Mouse (Mus musculus): ENCODE measurements around the gene Zhx3. TPM values are rescaled to one million over a fixed set of nuclear protein-coding genes. Genes with fewer than 3 reads are reported as not detected.

Gene Zhx3
- polyA plus RNA-seq (2014; fragmentation: Nextera tagmentation; extraction: Ambion mirVana): 15.5 and 20.1 TPM in 2 replicates

- Histone ChIP-seq H3K27me3 (ENCODE audit: control insufficient read depth, insufficient read depth, low read length) (no peaks in the 10 kb centered on the region), H3K4me3 (ENCODE audit: low read depth, low read length) (peak within 1 kb of the TSS; percentile 82), H3K36me3 (ENCODE audit: control insufficient read depth, insufficient read depth, low read length) (no peaks in the 10 kb centered on the region), H3K4me1 (ENCODE audit: control insufficient read depth, insufficient read depth, low read length) (0 out of 2 replicates have a peak, but pooled peaks cover 7% of the 10 kb centered on the region), H3K27ac (ENCODE audit: low read depth, low read length) (peak within 1 kb of the TSS; percentile 98), H3K9ac (replicated peaks; ENCODE audit: low read depth, low read length) (peak within 1 kb of the TSS; percentile 96), H3K4me2 (ENCODE audit: low read depth, low read length) (peak within 1 kb of the TSS; percentile 53), H3K9me3 (ENCODE audit: control insufficient read depth, low read length) (no peaks in the 10 kb centered on the region; the same call in 1 of the 2 replicates)
- 1% methylated on average over 38 of the region's 48 CpGs for WGBS
- ATAC-seq (ENCODE audit: low read depth): peak; percentile 97
Observed at GRCm38 (mm10) chr2:160872890-160873382, at the start of gene Zhx3. Gene Zhx3 (minus strand): TSS chr2:160872998.

- WGBS: 64% methylated on average over 6 of the region's 7 CpGs
- no peak overlapping the region for H3K9ac ChIP-seq (replicated peaks; ENCODE audit: low read depth, low read length)
- H3K27me3 ChIP-seq (ENCODE audit: control insufficient read depth, insufficient read depth, low read length): no peaks in the 10 kb centered on the region
- no peak overlapping the region for H3K4me2 ChIP-seq (ENCODE audit: low read depth, low read length)
- ATAC-seq (ENCODE audit: low read depth): no peak
- H3K4me3 ChIP-seq (ENCODE audit: low read depth, low read length): no peak overlapping the region
- H3K9me3 ChIP-seq (ENCODE audit: control insufficient read depth, low read length): no peaks in the 10 kb centered on the region
- no peak overlapping the region for H3K27ac ChIP-seq (ENCODE audit: low read depth, low read length)
- H3K4me1 ChIP-seq (ENCODE audit: control insufficient read depth, insufficient read depth, low read length): no peaks in the 10 kb centered on the region
- no peaks in the 10 kb centered on the region for H3K36me3 ChIP-seq (ENCODE audit: control insufficient read depth, insufficient read depth, low read length)
Observed at GRCm38 (mm10) chr2:160921285-160921684, 48.5 kb upstream of the Zhx3 start.

- H3K4me2 ChIP-seq (ENCODE audit: low read depth, low read length): no peak overlapping the region
- no peaks in the 10 kb centered on the region for H3K4me1 ChIP-seq (ENCODE audit: control insufficient read depth, insufficient read depth, low read length)
- ATAC-seq (ENCODE audit: low read depth): no peak
- no peaks in the 10 kb centered on the region for H3K27me3 ChIP-seq (ENCODE audit: control insufficient read depth, insufficient read depth, low read length)
- 89% methylated on average over 2 of the region's 2 CpGs for WGBS
- no peak overlapping the region for H3K27ac ChIP-seq (ENCODE audit: low read depth, low read length)
- no peaks in the 10 kb centered on the region for H3K36me3 ChIP-seq (ENCODE audit: control insufficient read depth, insufficient read depth, low read length)
- H3K9me3 ChIP-seq (ENCODE audit: control insufficient read depth, low read length): no peaks in the 10 kb centered on the region
- no peak overlapping the region for H3K9ac ChIP-seq (replicated peaks; ENCODE audit: low read depth, low read length)
- no peak overlapping the region for H3K4me3 ChIP-seq (ENCODE audit: low read depth, low read length)
Observed at GRCm38 (mm10) chr2:160918930-160919215, 46.1 kb upstream of the Zhx3 start.

GRCm38 (mm10) chr2:160918154-160918929 is 45.5 kb upstream of the Zhx3 start:
- Histone ChIP-seq H3K4me1 (ENCODE audit: control insufficient read depth, insufficient read depth, low read length) (no peaks in the 10 kb centered on the region), H3K9ac (replicated peaks; ENCODE audit: low read depth, low read length) (no peak overlapping the region), H3K9me3 (ENCODE audit: control insufficient read depth, low read length) (no peaks in the 10 kb centered on the region), H3K27me3 (ENCODE audit: control insufficient read depth, insufficient read depth, low read length) (no peaks in the 10 kb centered on the region; the same call in 1 of the 2 replicates), H3K36me3 (ENCODE audit: control insufficient read depth, insufficient read depth, low read length) (no peaks in the 10 kb centered on the region), H3K27ac (ENCODE audit: low read depth, low read length) (no peak overlapping the region), H3K4me2 (ENCODE audit: low read depth, low read length) (no peak overlapping the region), H3K4me3 (ENCODE audit: low read depth, low read length) (no peak overlapping the region)
- ATAC-seq (ENCODE audit: low read depth): no peak
- WGBS: 57% methylated on average over 8 of the region's 8 CpGs

- Histone ChIP-seq H3K9me3 (ENCODE audit: control insufficient read depth, low read length) (no peaks in the 10 kb centered on the region), H3K4me3 (ENCODE audit: low read depth, low read length) (no peak overlapping the region), H3K27ac (ENCODE audit: low read depth, low read length) (no peak overlapping the region), H3K27me3 (ENCODE audit: control insufficient read depth, insufficient read depth, low read length) (peaks cover 10% of the 10 kb centered on the region), H3K4me2 (ENCODE audit: low read depth, low read length) (no peak overlapping the region), H3K9ac (replicated peaks; ENCODE audit: low read depth, low read length) (no peak overlapping the region), H3K4me1 (ENCODE audit: control insufficient read depth, insufficient read depth, low read length) (no peaks in the 10 kb centered on the region), H3K36me3 (ENCODE audit: control insufficient read depth, insufficient read depth, low read length) (no peaks in the 10 kb centered on the region)
- no peak for ATAC-seq (ENCODE audit: low read depth)
- WGBS: 92% methylated on average over 3 of the region's 3 CpGs
Observed at GRCm38 (mm10) chr2:160917313-160917712, 44.5 kb upstream of the Zhx3 start.

- H3K36me3 ChIP-seq (ENCODE audit: control insufficient read depth, insufficient read depth, low read length): no peaks in the 10 kb centered on the region
- no peak overlapping the region for H3K9ac ChIP-seq (replicated peaks; ENCODE audit: low read depth, low read length)
- WGBS: 62% methylated on average over 8 of the region's 8 CpGs
- H3K4me3 ChIP-seq (ENCODE audit: low read depth, low read length): no peak overlapping the region
- no peak overlapping the region for H3K4me2 ChIP-seq (ENCODE audit: low read depth, low read length)
- peaks cover 16% of the 10 kb centered on the region for H3K27me3 ChIP-seq (ENCODE audit: control insufficient read depth, insufficient read depth, low read length)
- H3K9me3 ChIP-seq (ENCODE audit: control insufficient read depth, low read length): no peaks in the 10 kb centered on the region
- H3K27ac ChIP-seq (ENCODE audit: low read depth, low read length): no peak overlapping the region
- peaks cover 4% of the 10 kb centered on the region; the same call in 1 of the 2 replicates for H3K4me1 ChIP-seq (ENCODE audit: control insufficient read depth, insufficient read depth, low read length)
- no peak for ATAC-seq (ENCODE audit: low read depth)
Observed at GRCm38 (mm10) chr2:160916714-160917113, 43.9 kb upstream of the Zhx3 start.

- Histone ChIP-seq H3K4me2 (ENCODE audit: low read depth, low read length) (no peak overlapping the region), H3K4me3 (ENCODE audit: low read depth, low read length) (no peak overlapping the region), H3K4me1 (ENCODE audit: control insufficient read depth, insufficient read depth, low read length) (peaks cover 5% of the 10 kb centered on the region; the same call in 1 of the 2 replicates), H3K9me3 (ENCODE audit: control insufficient read depth, low read length) (no peaks in the 10 kb centered on the region), H3K36me3 (ENCODE audit: control insufficient read depth, insufficient read depth, low read length) (no peaks in the 10 kb centered on the region), H3K9ac (replicated peaks; ENCODE audit: low read depth, low read length) (no peak overlapping the region), H3K27me3 (ENCODE audit: control insufficient read depth, insufficient read depth, low read length) (peaks cover 20% of the 10 kb centered on the region), H3K27ac (ENCODE audit: low read depth, low read length) (no peak overlapping the region)
- WGBS: 80% methylated on average over 13 of the region's 13 CpGs
- no peak for ATAC-seq (ENCODE audit: low read depth)
Observed at GRCm38 (mm10) chr2:160915821-160916610, 43.2 kb upstream of the Zhx3 start.

- no peaks in the 10 kb centered on the region for H3K9me3 ChIP-seq (ENCODE audit: control insufficient read depth, low read length)
- H3K4me3 ChIP-seq (ENCODE audit: low read depth, low read length): no peak overlapping the region
- H3K4me2 ChIP-seq (ENCODE audit: low read depth, low read length): no peak overlapping the region
- no peak for ATAC-seq (ENCODE audit: low read depth)
- no peak overlapping the region for H3K27ac ChIP-seq (ENCODE audit: low read depth, low read length)
- peaks cover 5% of the 10 kb centered on the region; the same call in 1 of the 2 replicates for H3K4me1 ChIP-seq (ENCODE audit: control insufficient read depth, insufficient read depth, low read length)
- no peaks in the 10 kb centered on the region for H3K36me3 ChIP-seq (ENCODE audit: control insufficient read depth, insufficient read depth, low read length)
- peaks cover 25% of the 10 kb centered on the region for H3K27me3 ChIP-seq (ENCODE audit: control insufficient read depth, insufficient read depth, low read length)
- 80% methylated on average over 9 of the region's 9 CpGs for WGBS
- H3K9ac ChIP-seq (replicated peaks; ENCODE audit: low read depth, low read length): no peak overlapping the region
Observed at GRCm38 (mm10) chr2:160914656-160915055, 41.9 kb upstream of the Zhx3 start.

- Histone ChIP-seq H3K27ac (ENCODE audit: low read depth, low read length) (no peak within 1 kb of the TSS), H3K27me3 (ENCODE audit: control insufficient read depth, insufficient read depth, low read length) (peaks cover 25% of the 10 kb centered on the region), H3K4me2 (ENCODE audit: low read depth, low read length) (peak within 1 kb of the TSS; percentile 79), H3K4me3 (ENCODE audit: low read depth, low read length) (peak within 1 kb of the TSS; percentile 37), H3K36me3 (ENCODE audit: control insufficient read depth, insufficient read depth, low read length) (no peaks in the 10 kb centered on the region), H3K9me3 (ENCODE audit: control insufficient read depth, low read length) (no peaks in the 10 kb centered on the region), H3K9ac (replicated peaks; ENCODE audit: low read depth, low read length) (peak within 1 kb of the TSS; percentile 48), H3K4me1 (ENCODE audit: control insufficient read depth, insufficient read depth, low read length) (peaks cover 5% of the 10 kb centered on the region; the same call in 1 of the 2 replicates)
- 1% methylated on average over 33 of the region's 46 CpGs for WGBS
- ATAC-seq (ENCODE audit: low read depth): peak; percentile 35; the same call in 1 of the 2 replicates
Observed at GRCm38 (mm10) chr2:160912231-160912671, 39.5 kb upstream of the Zhx3 start, which contains the start of gene Emilin3. Gene Emilin3 (minus strand): TSS chr2:160912328.

All from neural tube, embryonic 14.5 days (tissue).